Mouse (Mus musculus) lung, postnatal 0 days (tissue): ENCODE results near the gene Rtl1.

Experiments
- CTCF ChIP-seq: IDR thresholded peaks from 2 replicates; pipeline ENCODE4 v1.5.1; 2016; ENCODE audit warnings: antibody characterized with exemption, mild to moderate bottlenecking
- EP300 ChIP-seq: IDR thresholded peaks from 2 replicates; pipeline ENCODE4 v1.6.1; 2016; ENCODE audit warnings: antibody characterized with exemption, mild to moderate bottlenecking, control low read depth

- TF ChIP-seq EP300 (no peak), CTCF (no peak)
Measured at GRCm38 (mm10) chr12:109607953-109608352, 7.8 kb upstream of the Rtl1 start.
